Mouse (Mus musculus) midbrain, postnatal 0 days (tissue): Measurements from ENCODE around the gene Gm20547. TPM values are rescaled to one million over a fixed set of nuclear protein-coding genes. Genes with fewer than 3 reads are reported as not detected.
A peak's percentile ranks its signal among the peaks of the same experiment; 100 is the strongest.

Experiments
- ATAC-seq: fragments of 200-750 bp; cut with Nextera tagmentation; 2 replicates; pipeline ENCODE4 v1.8.0; 2017; ENCODE audit warnings: moderate number of reproducible peaks, mild to moderate bottlenecking, moderate TSS enrichment, moderate library complexity; ENCODE audit not compliant: low FRiP score
- DNase-seq: peaks from one replicate; pipeline ENCODE4 v3.0.0-alpha.2; 2015; ENCODE audit warnings: low spot score
- H3K27ac ChIP-seq: fragments of 300-500 bp; sonication (generic); 2 replicates; pipeline ENCODE4 v1.5.1; 2014; ENCODE audit warnings: low read depth, mild to moderate bottlenecking, low read length, mixed read lengths
- H3K27me3 ChIP-seq: fragments of 300-500 bp; sonication (generic); 2 replicates; pipeline ENCODE4 v1.6.1; 2014; ENCODE audit warnings: low read length, control low read depth, mixed read lengths; ENCODE audit not compliant: insufficient read depth
- H3K36me3 ChIP-seq: fragments of 300-500 bp; sonication (generic); 2 replicates; pipeline ENCODE4 v1.6.1; 2014; ENCODE audit warnings: low read length, control low read depth, mixed read lengths; ENCODE audit not compliant: insufficient read depth
- H3K4me1 ChIP-seq: fragments of 300-500 bp; sonication (generic); 2 replicates; pipeline ENCODE4 v1.6.1; 2014; ENCODE audit warnings: mild to moderate bottlenecking, control low read depth, antibody characterized with exemption, low read length, mixed read lengths; ENCODE audit not compliant: insufficient read depth
- H3K4me2 ChIP-seq: fragments of 300-500 bp; sonication (generic); 2 replicates; pipeline ENCODE4 v1.6.1; 2014; ENCODE audit warnings: low read depth, mild to moderate bottlenecking, low read length, mixed read lengths; ENCODE audit not compliant: poor library complexity, severe bottlenecking
- H3K4me3 ChIP-seq: fragments of 300-500 bp; sonication (generic); 2 replicates; pipeline ENCODE4 v1.5.1; 2014; ENCODE audit warnings: low read depth, mild to moderate bottlenecking, low read length, moderate library complexity
- H3K9ac ChIP-seq: fragments of 300-500 bp; sonication (generic); replicated peaks from 2 replicates; pipeline ENCODE4 v1.6.1; 2014; ENCODE audit warnings: mild to moderate bottlenecking, low read length, moderate library complexity, mixed read lengths; ENCODE audit not compliant: poor library complexity, severe bottlenecking
- H3K9me3 ChIP-seq: fragments of 300-500 bp; sonication (generic); 2 replicates; pipeline ENCODE4 v1.6.1; 2016; ENCODE audit warnings: low read length, control low read depth
- CTCF ChIP-seq: IDR thresholded peaks from 2 replicates; pipeline ENCODE4 v1.5.1; 2016; ENCODE audit warnings: antibody characterized with exemption, mild to moderate bottlenecking
- WGBS: fragments of 180-500 bp; shearing (Covaris S2); extraction: QIAGEN DNeasy Blood & Tissue Kit; methylation state at CpG from one replicate; pipeline ENCODE4 v1.1.7; 2014; 5-methylcytosine and 5-hydroxymethylcytosine counted together
- polyA plus RNA-seq: library from polyadenylated mRNA; unstranded; fragments of >200 nt; fragmentation: Nextera tagmentation; extraction: Ambion mirVana; gene quantifications from 2 replicates; pipeline ENCODE4 v1.2.1, GENCODE M21; 2015
- total RNA-seq: library from RNA; depleted of rRNA; stranded (reverse); fragments of >200 nt; gene quantifications from 2 replicates; pipeline ENCODE4 v1.2.3, GENCODE M21; 2014

Gm20547 gene
- total and polyA plus RNA-seq, 2 experiments from 2014 or later: 0.10 TPM; not detected in 1

- Histone ChIP-seq H3K9ac (no peak overlapping the region), H3K27me3 (no peaks in the 10 kb centered on the region), H3K4me3 (no peak overlapping the region), H3K9me3 (no peaks in the 10 kb centered on the region), H3K4me1 (peaks cover 4% of the 10 kb centered on the region; the same call in 1 of the 2 replicates), H3K27ac (no peak overlapping the region), H3K36me3 (peaks cover 35% of the 10 kb centered on the region), H3K4me2 (no peak overlapping the region)
- WGBS: 33% methylated on average over 3 of the region's 3 CpGs
- peak; percentile 81 for TF ChIP-seq CTCF
- DNase-seq (peak; percentile 45), ATAC-seq (no peak)
Measured at GRCm38 (mm10) chr17:34855825-34856224, 26.0 kb downstream of the Gm20547 start.

DNA sequence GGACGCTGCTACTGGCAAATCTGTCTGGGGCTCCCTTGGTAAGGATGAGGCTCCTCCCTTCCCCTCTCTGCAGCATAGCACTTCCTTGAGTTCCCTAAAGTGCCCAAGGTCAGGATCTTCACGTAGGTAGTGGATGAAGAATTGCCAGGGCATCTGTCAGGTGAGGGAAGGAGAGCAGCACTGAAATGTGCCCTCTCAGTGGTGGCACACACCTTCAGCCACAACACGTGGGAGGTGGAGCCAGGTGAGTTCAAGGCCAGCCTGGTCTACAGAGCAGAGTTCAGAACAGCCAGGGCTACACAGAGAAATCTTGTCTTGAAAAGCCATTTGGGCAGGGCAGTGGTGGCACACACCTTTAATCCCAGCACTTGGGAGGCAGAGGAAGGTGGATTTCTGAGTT lies 27.1 kb downstream of the Gm20547 start:
- ATAC-seq (no peak), DNase-seq (no peak)
- Histone ChIP-seq H3K36me3 (peaks cover 35% of the 10 kb centered on the region), H3K4me2 (no peak overlapping the region), H3K9me3 (no peaks in the 10 kb centered on the region), H3K4me3 (no peak overlapping the region), H3K27ac (no peak overlapping the region), H3K9ac (no peak overlapping the region), H3K4me1 (peaks cover 6% of the 10 kb centered on the region; the same call in 1 of the 2 replicates), H3K27me3 (no peaks in the 10 kb centered on the region)
- no peak for TF ChIP-seq CTCF
- 84% methylated on average over 3 of the region's 3 CpGs for WGBS

DNA sequence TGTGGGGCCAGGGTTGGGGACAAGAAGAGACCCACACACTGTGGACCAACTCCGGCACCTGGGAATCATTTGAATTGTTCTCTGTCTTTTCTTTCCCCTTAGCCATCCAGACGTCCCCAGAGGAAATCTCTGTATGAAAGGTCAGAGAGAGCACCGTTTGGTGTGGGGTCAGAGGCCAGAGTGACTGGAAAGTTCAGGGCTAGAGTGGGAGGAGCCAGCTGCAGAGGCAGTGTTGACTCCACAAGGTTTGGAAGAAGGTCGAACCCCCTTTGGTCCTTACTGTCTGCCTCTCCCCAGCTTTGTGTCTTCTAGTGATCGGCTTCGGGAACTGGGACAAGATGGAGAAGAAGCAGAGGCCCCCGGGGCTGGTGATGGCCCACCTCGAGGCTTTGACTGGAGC lies 28.3 kb downstream of the Gm20547 start:
- DNase-seq (no peak), ATAC-seq (no peak)
- 79% methylated on average over 8 of the region's 8 CpGs for WGBS
- Histone ChIP-seq H3K27ac (no peak overlapping the region), H3K9me3 (no peaks in the 10 kb centered on the region), H3K4me1 (peaks cover 10% of the 10 kb centered on the region), H3K27me3 (no peaks in the 10 kb centered on the region), H3K4me3 (no peak overlapping the region), H3K36me3 (peaks cover 35% of the 10 kb centered on the region), H3K9ac (no peak overlapping the region), H3K4me2 (no peak overlapping the region)
- TF ChIP-seq CTCF: no peak

GRCm38 (mm10) chr17:34850517-34851125 lies 31.2 kb downstream of the Gm20547 start:
- peak overlapping the region; percentile 97 for H3K4me3 ChIP-seq
- H3K27ac ChIP-seq: peak overlapping the region; percentile 55
- H3K4me2 ChIP-seq: peak overlapping the region; percentile 94
- H3K4me1 ChIP-seq: peaks cover 10% of the 10 kb centered on the region
- no peaks in the 10 kb centered on the region for H3K27me3 ChIP-seq
- no peaks in the 10 kb centered on the region for H3K9me3 ChIP-seq
- ATAC-seq (peak; percentile 36; the same call in 1 of the 2 replicates), DNase-seq (no peak)
- peaks cover 56% of the 10 kb centered on the region for H3K36me3 ChIP-seq
- H3K9ac ChIP-seq: peak overlapping the region; percentile 93
- 2% methylated on average over 25 of the region's 25 CpGs for WGBS
- TF ChIP-seq CTCF: no peak

DNA sequence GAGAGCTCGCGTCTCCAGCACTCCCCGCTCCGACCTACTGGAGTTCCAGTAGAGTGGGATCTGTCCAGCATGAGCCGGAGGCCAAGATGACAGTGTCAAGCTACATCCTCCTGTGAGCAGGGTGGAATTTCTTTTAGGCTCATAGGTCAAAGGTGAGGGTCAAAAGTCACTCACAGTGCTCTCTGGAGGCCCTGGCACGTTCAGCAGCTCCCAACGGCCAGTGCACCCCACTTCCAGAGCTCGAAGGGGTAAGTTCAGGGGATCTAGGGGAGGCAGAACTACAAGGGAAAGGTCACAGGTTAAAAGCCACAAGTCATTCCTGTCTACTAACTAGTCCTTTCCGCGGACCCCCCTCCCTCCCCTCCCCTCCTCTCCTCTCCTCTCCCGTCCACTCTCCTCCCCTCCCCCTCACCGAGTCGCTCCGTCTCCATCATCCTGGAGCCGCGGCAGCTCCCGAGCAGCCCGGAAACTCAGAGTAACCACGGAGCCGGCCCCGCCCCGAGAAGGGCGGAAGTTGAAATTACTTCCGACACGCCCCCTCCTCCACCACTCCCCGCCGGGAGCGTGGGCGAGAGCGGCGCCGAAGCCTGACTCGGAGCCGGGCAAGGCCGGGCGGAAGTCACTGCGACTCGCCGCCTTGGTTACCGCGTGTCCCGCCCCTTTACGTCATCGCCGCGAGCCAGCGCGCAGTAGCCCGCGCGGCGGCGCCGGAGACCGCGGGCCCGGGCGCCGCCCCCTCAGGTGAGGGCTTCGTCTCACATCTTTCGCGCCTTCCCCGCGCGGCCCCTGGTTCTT lies 31.9 kb downstream of the Gm20547 start, which contains the start of the genes Skiv2l and Nelfe:
Gene Skiv2l, minus strand, starts transcription at position 489 of the 795 bp plus-strand sequence.
Gene Nelfe, plus strand, starts transcription at position 670 of the 795 bp plus-strand sequence.
- Histone ChIP-seq H3K36me3 (peaks cover 58% of the 10 kb centered on the region), H3K27me3 (no peaks in the 10 kb centered on the region), H3K4me3 (peak within 1 kb of the TSS; percentile 97), H3K9me3 (no peaks in the 10 kb centered on the region), H3K27ac (peak within 1 kb of the TSS; percentile 55), H3K9ac (peak within 1 kb of the TSS; percentile 93), H3K4me2 (peak within 1 kb of the TSS; percentile 94), H3K4me1 (peaks cover 10% of the 10 kb centered on the region)
- DNase-seq (peak; percentile 97), ATAC-seq (peak; percentile 96)
- WGBS: under 1% methylated on average over 58 of the region's 65 CpGs
- no peak for TF ChIP-seq CTCF

GRCm38 (mm10) chr17:34847615-34848014 lies 34.2 kb downstream of the Gm20547 start:
- DNase-seq (no peak), ATAC-seq (no peak)
- Histone ChIP-seq H3K36me3 (peaks cover 53% of the 10 kb centered on the region), H3K27ac (no peak overlapping the region), H3K4me3 (no peak overlapping the region), H3K9me3 (no peaks in the 10 kb centered on the region), H3K9ac (no peak overlapping the region), H3K4me1 (peaks cover 10% of the 10 kb centered on the region), H3K4me2 (no peak overlapping the region), H3K27me3 (no peaks in the 10 kb centered on the region)
- 95% methylated on average over 7 of the region's 7 CpGs for WGBS
- TF ChIP-seq CTCF: no peak
